Mouse (Mus musculus) fat pad, adult 2 months (tissue): ENCODE measurements around the gene Eif4enif1.

Experiments
- DNase-seq: peaks from one replicate; pipeline ENCODE4 v3.0.0-alpha.2; 2011; ENCODE audit warnings: low read depth, low spot score; ENCODE audit errors: extremely low read depth

Eif4enif1 gene

GRCm38 (mm10) chr11:3265291-3266078, 63.3 kb downstream of the Eif4enif1 start:
- no peak for DNase-seq

- peak; percentile 28 for DNase-seq
These were observed 64.0 kb downstream of the Eif4enif1 start, which contains the start of gene Drg1 for GRCm38 (mm10) chr11:3266079-3266685. TSS of gene Drg1 (minus strand) at chr11:3266415.

- DNase-seq, result no peak
These were observed 64.9 kb downstream of the Eif4enif1 start for GRCm38 (mm10) chr11:3267133-3267532.

GRCm38 (mm10) chr11:3269241-3269640, 67.0 kb downstream of the Eif4enif1 start:
- DNase-seq, result no peak

- no peak for DNase-seq
These were observed 76.2 kb downstream of the Eif4enif1 start for GRCm38 (mm10) chr11:3278351-3278750.

- no peak for DNase-seq
These were observed 77.5 kb downstream of the Eif4enif1 start for GRCm38 (mm10) chr11:3279729-3280128.

- no peak for DNase-seq
These were observed 80.7 kb downstream of the Eif4enif1 start for GRCm38 (mm10) chr11:3282887-3283286.

GRCm38 (mm10) chr11:3283645-3284044, 81.5 kb downstream of the Eif4enif1 start:
- DNase-seq, result no peak

- DNase-seq, result no peak
These were observed 83.7 kb downstream of the Eif4enif1 start for GRCm38 (mm10) chr11:3285940-3286339.

- DNase-seq, result no peak
These were observed 84.9 kb downstream of the Eif4enif1 start for GRCm38 (mm10) chr11:3287131-3287530.

- DNase-seq, result no peak
These were observed 85.7 kb downstream of the Eif4enif1 start for GRCm38 (mm10) chr11:3287921-3288320.

- DNase-seq, result no peak
These were observed 86.5 kb downstream of the Eif4enif1 start, which contains the start of gene Patz1 for GRCm38 (mm10) chr11:3288521-3289301. TSS of gene Patz1 (plus strand) at chr11:3288874.

- DNase-seq, result no peak
These were observed 87.2 kb downstream of the Eif4enif1 start for GRCm38 (mm10) chr11:3289302-3289802.

GRCm38 (mm10) chr11:3289803-3290639, 87.8 kb downstream of the Eif4enif1 start:
- DNase-seq, result no peak

- no peak for DNase-seq
These were observed 88.6 kb downstream of the Eif4enif1 start for GRCm38 (mm10) chr11:3290640-3291310.

GRCm38 (mm10) chr11:3291311-3292061, 89.3 kb downstream of the Eif4enif1 start:
- no peak for DNase-seq

- no peak for DNase-seq
These were observed 89.8 kb downstream of the Eif4enif1 start for GRCm38 (mm10) chr11:3292062-3292421.

- no peak for DNase-seq
These were observed 90.6 kb downstream of the Eif4enif1 start for GRCm38 (mm10) chr11:3292711-3293249.

- no peak for DNase-seq
These were observed 91.2 kb downstream of the Eif4enif1 start for GRCm38 (mm10) chr11:3293361-3293760.
